Mouse (Mus musculus) ES-E14 (cell line): ENCODE measurements at regions not wholly inside any gene's neighbourhood (a gene's known extent, or its start where the extent isn't known, plus 50 kb on each side); places are given as distances from the start of the nearest gene placed in this dataset.

Source experiments
- DNase-seq: peaks from one replicate; pipeline ENCODE4 v3.0.0-alpha.2; 2013; ENCODE audit warnings: low read depth, low spot score
- H3K27ac ChIP-seq: 2 replicates; pipeline ENCODE4 v1.5.1; 2012; ENCODE audit warnings: low read depth, mild to moderate bottlenecking, low read length, moderate library complexity, mixed read lengths; ENCODE audit not compliant: poor library complexity, insufficient read depth, severe bottlenecking
- H3K36me3 ChIP-seq: 2 replicates; pipeline ENCODE4 v1.6.1; 2012; ENCODE audit warnings: mild to moderate bottlenecking, low read length, moderate library complexity, mixed read lengths; ENCODE audit not compliant: control insufficient read depth, poor library complexity, insufficient read depth, severe bottlenecking
- H3K4me1 ChIP-seq, 2 experiments: fragments of 150-350 bp in 1 of 2; sonication (generic) in 1 of 2; 2 replicates each; pipeline ENCODE4 v1.6.1; 2012; ENCODE audit warnings: low read length in 2 of 2, mild to moderate bottlenecking in 1 of 2, mixed read lengths in 1 of 2; ENCODE audit not compliant: control insufficient read depth in 2 of 2, insufficient read depth in 2 of 2, poor library complexity in 1 of 2
- H3K4me3 ChIP-seq, 2 experiments: fragments of 150-350 bp in 1 of 2; sonication (generic) in 1 of 2; 2 replicates each; pipeline ENCODE4 v1.5.1; 2012; ENCODE audit warnings: low read length in 2 of 2, low read depth in 1 of 2, mild to moderate bottlenecking in 1 of 2, mixed read lengths in 1 of 2; ENCODE audit not compliant: insufficient read depth in 1 of 2, poor library complexity in 1 of 2, severe bottlenecking in 1 of 2
- H3K9ac ChIP-seq: 2 replicates; pipeline ENCODE4 v1.6.1; 2012; ENCODE audit warnings: low read depth, mild to moderate bottlenecking, low read length, mixed read lengths; ENCODE audit not compliant: poor library complexity, insufficient read depth, severe bottlenecking
- H3K9me3 ChIP-seq: fragments of 150-350 bp; sonication (generic); 2 replicates; pipeline ENCODE4 v1.6.1; 2012; ENCODE audit warnings: low read depth, mild to moderate bottlenecking, low read length; ENCODE audit not compliant: control insufficient read depth, insufficient read depth
- CHD2 ChIP-seq: IDR thresholded peaks from 2 replicates; pipeline ENCODE4 v1.6.1; 2014; ENCODE audit warnings: mild to moderate bottlenecking, low read depth, low read length, inconsistent platforms
- HCFC1 ChIP-seq: IDR thresholded peaks from 2 replicates; pipeline ENCODE4 v1.6.1; 2012; ENCODE audit warnings: low read length, inconsistent platforms, borderline replicate concordance; ENCODE audit not compliant: insufficient read depth
- MAFK ChIP-seq: IDR thresholded peaks from 2 replicates; pipeline ENCODE4 v1.6.1; 2014; ENCODE audit warnings: mild to moderate bottlenecking, low read depth, low read length, inconsistent platforms; ENCODE audit not compliant: insufficient read depth
- ZC3H11A ChIP-seq: IDR thresholded peaks from 2 replicates; pipeline ENCODE4 v1.6.1; 2012; ENCODE audit warnings: low read depth, mild to moderate bottlenecking, inconsistent platforms, low read length, borderline replicate concordance
- ZNF384 ChIP-seq: IDR thresholded peaks from 2 replicates; pipeline ENCODE4 v1.6.1; 2012; ENCODE audit warnings: low read depth, low read length, inconsistent platforms
- in situ Hi-C, 2 experiments: fragments of 600-800 bp; cut with MboI; formaldehyde crosslinking; loops; one replicate each; pipeline ENCODE4 v1.15.1; 2025; ENCODE audit warnings: low sequenced_read_pairs in 2 of 2, inconsistent platforms in 1 of 2; ENCODE audit not compliant: unreplicated experiment in 2 of 2

DNA sequence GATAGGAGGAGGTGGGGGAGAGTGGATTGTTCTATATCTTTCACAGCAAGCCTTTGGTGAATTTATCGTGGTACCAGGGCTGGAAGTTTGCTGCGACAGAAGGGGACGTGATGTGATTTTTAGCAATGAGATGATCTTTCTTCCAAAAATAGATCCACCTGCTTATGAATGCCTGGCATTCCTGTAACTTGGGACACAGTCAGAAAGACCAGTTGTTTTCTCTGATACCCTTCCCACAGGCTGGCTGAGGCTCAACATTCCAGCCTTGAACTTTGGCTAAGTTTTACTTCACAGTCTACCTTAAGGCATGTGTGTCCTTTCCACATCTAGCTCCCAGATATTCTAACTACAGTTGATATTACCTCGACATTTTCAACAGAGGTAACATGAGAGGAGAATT lies 1434.1 kb downstream of the Slc22a22 start:
- Histone ChIP-seq H3K9ac (no peak overlapping the region), H3K36me3 (no peaks in the 10 kb centered on the region), H3K9me3 (no peaks in the 10 kb centered on the region), H3K4me3 (no peak overlapping the region), H3K27ac (no peak overlapping the region), H3K4me1 (no peaks in the 10 kb centered on the region)
- DNase-seq: no peak
- no peak for TF ChIP-seq HCFC1
- TF ChIP-seq MAFK: no peak
- TF ChIP-seq ZC3H11A: no peak
- no peak for TF ChIP-seq ZNF384
- no peak for TF ChIP-seq CHD2
- in situ Hi-C loops: loop anchor here in 1 of 2 experiments (25.0 kb wide), 1 partner anchor 231 kb away; no protein-coding TSS in a partner anchor

DNA sequence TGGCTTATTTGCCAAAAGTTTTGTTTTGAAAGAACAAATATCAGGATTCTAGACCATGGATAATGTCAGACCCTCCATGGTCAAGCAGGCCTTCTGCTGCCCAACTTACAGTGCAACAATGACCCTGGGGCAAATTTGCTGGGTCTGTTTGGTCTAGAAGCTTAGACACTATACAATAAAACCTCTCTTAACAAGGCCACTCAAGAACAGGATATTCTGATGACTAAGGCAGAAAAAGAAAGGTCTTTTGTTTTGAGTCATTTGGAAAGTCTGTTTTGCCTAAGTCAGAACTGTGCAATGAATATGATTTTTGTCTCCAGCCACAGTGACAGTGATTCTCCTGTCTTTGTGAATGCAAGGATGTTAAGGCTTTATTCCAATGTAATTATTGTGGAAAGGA lies 1435.0 kb downstream of the Slc22a22 start:
- no peak overlapping the region for H3K9ac ChIP-seq
- no peak overlapping the region for H3K4me3 ChIP-seq
- no peak for DNase-seq
- H3K9me3 ChIP-seq: no peaks in the 10 kb centered on the region
- no peaks in the 10 kb centered on the region for H3K4me1 ChIP-seq
- H3K27ac ChIP-seq: no peak overlapping the region
- H3K36me3 ChIP-seq: no peaks in the 10 kb centered on the region
- in situ Hi-C loops: loop anchor here in 1 of 2 experiments (25.0 kb wide), 1 partner anchor 230 kb away; no protein-coding TSS in a partner anchor
- TF ChIP-seq ZC3H11A (no peak), ZNF384 (no peak)

DNA sequence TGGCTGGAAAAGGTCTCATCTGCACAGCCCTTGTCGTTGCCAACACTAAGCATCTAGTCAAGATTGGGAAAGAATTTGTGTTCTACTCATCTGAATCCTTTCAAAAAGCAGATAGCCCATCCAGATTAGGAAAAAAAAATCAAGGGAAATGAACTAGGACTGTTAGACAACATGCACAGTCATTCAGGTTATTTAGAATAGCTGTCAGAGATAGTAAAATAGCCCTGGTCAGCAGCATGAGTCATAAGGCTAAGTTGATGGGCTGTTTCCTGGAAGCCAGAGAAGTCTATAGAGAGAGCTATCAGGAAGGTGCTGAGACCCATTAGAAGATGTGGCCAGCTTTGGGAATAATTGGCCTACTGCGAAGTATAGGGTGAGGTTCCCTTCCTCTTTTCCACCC lies 1447.4 kb downstream of the Slc22a22 start:
- in situ Hi-C loops: loop anchor here in 1 of 2 experiments (25.0 kb wide), 1 partner anchor 218 kb away; no protein-coding TSS in a partner anchor
- DNase-seq: no peak
- TF ChIP-seq ZC3H11A (no peak), CHD2 (no peak), ZNF384 (no peak), MAFK (no peak), HCFC1 (no peak)
- no peak overlapping the region for H3K27ac ChIP-seq
- H3K4me3 ChIP-seq: no peak overlapping the region
- H3K9me3 ChIP-seq: no peaks in the 10 kb centered on the region
- no peaks in the 10 kb centered on the region for H3K36me3 ChIP-seq
- no peaks in the 10 kb centered on the region for H3K4me1 ChIP-seq
- no peak overlapping the region for H3K9ac ChIP-seq

DNA sequence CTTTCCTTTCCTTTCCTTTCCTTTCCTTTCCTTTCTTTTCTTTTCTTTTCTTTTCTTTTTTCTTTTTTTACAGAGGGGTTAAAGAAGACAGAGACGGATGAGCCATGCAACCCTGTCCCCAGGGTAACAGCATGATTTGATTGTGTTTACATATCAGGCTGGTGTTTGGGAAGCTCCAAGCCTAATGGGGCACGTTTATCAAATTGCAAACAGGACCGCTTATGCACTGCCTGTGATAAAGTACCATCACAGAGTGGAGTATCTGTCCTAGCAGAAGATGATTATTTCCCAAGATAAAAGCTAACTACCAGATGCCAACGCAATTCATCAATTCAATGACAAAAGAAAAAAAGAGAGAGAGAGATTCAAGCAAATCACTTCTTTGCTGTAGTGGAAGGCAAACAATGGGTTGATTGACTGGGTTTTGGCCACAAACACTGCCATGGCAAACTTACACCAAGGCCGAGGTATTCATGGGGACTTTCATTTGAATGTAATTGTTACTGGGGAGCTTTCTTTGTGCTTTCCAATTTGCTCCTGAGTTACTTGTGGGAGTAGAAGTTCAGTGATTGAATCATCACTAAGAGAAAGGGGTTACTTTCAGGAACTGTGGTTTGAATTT lies 1450.1 kb downstream of the Slc22a22 start:
- Histone ChIP-seq H3K4me3 (no peak overlapping the region), H3K9me3 (no peaks in the 10 kb centered on the region), H3K36me3 (no peaks in the 10 kb centered on the region), H3K4me1 (no peaks in the 10 kb centered on the region), H3K27ac (no peak overlapping the region), H3K9ac (no peak overlapping the region)
- DNase-seq: no peak
- in situ Hi-C loops: loop anchor here in 1 of 2 experiments (25.0 kb wide), 1 partner anchor 215 kb away; no protein-coding TSS in a partner anchor
- TF ChIP-seq MAFK: no peak
- TF ChIP-seq ZNF384: no peak
- no peak for TF ChIP-seq HCFC1
- no peak for TF ChIP-seq ZC3H11A
- no peak for TF ChIP-seq CHD2

DNA sequence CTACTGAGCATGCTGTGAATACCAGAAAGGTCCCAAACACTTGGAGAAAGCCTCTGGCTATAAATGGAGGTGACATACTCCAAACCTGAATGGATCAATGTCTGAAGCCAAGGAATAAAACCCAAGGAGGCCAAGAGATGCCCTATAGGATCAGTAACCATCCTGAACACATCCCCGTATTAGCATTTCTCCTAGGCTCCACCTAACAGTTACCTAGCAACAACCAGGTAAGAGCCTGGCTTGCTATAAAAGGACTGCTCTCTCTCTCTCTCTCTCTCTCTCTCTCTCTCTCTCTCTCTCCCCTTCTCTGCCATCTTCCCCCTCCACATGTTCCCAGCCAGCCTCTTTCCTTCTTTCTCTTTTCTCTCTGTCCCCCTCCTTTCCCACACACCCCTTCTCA lies 1452.7 kb downstream of the Slc22a22 start:
- no peak for DNase-seq
- no peaks in the 10 kb centered on the region for H3K4me1 ChIP-seq
- H3K9ac ChIP-seq: no peak overlapping the region
- H3K27ac ChIP-seq: no peak overlapping the region
- no peak overlapping the region for H3K4me3 ChIP-seq
- no peaks in the 10 kb centered on the region for H3K36me3 ChIP-seq
- no peaks in the 10 kb centered on the region for H3K9me3 ChIP-seq
- TF ChIP-seq HCFC1: no peak
- no peak for TF ChIP-seq ZNF384
- TF ChIP-seq ZC3H11A: no peak
- no peak for TF ChIP-seq MAFK
- TF ChIP-seq CHD2: no peak
- in situ Hi-C loops: loop anchor here in 1 of 2 experiments (25.0 kb wide), 1 partner anchor 212 kb away; no protein-coding TSS in a partner anchor
